Mouse (Mus musculus): ENCODE measurements around the gene Gatad2a.

DNA sequence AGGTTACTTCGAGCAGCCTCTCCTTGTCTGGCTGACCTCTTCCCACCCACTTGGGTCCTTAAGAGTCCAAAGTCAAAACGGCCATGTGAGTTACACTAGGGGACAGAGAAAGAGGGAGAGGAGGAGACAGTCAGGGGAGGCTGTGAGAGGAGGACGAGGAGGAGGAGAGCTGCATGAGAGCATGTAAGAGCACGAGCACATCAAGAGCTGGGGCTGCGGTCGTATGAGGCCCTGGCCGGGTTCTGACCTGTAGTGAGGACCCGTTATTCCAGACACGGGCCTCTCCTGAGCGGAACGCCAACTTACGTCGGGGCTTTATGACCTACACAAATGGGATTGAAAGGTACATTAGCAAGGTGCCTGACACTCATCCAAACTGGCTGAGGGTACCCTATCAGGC, 84.3 kb downstream of the Gatad2a start:
- TF ChIP-seq EP300 (IDR thresholded peaks at IDR 0.05; ENCODE audit: low read depth) (no peak), CTCF (IDR thresholded peaks at IDR 0.05; ENCODE audit: low read depth) (no peak)
